Mouse (Mus musculus) frontal cortex, postnatal 14 days (tissue): Measurements from ENCODE around the gene Fam229a.
"Not testable (repeated sequence)": the region's sequence is repeated elsewhere in the genome, so short reads cannot be mapped to it uniquely, and the experiment has no call there.

Experiments
- DNase-seq, 2 experiments: peaks; one replicate each; pipeline ENCODE4 v3.0.0; 2022; ENCODE audit warnings: low spot score in 2 of 2

Gene Fam229a

GRCm38 (mm10) chr4:129518519-129518918, 27.5 kb downstream of the Fam229a start:
- DNase-seq, result no peak

DNA sequence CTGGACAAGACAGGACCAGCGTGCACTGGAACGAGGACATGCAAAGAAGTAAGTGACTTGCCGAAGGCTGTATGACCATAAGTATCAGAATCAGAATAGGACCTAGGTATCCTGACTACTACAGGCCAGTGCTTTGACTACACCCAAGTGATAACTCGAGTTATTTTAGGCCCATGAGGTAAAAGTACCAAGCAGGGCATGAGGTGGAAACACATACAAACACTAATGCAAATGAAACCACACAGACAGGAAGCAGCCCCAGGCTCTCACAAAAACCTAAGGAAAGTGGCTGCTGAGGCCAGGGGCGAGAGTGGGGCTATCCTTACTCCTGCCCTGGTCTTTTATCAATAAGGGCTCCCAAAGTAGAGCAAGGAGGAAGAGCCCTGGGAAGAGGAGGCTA, 34.3 kb downstream of the Fam229a start:
- DNase-seq, result no peak

- DNase-seq, result no peak
Measured at GRCm38 (mm10) chr4:129525889-129526288, 34.9 kb downstream of the Fam229a start.

DNA sequence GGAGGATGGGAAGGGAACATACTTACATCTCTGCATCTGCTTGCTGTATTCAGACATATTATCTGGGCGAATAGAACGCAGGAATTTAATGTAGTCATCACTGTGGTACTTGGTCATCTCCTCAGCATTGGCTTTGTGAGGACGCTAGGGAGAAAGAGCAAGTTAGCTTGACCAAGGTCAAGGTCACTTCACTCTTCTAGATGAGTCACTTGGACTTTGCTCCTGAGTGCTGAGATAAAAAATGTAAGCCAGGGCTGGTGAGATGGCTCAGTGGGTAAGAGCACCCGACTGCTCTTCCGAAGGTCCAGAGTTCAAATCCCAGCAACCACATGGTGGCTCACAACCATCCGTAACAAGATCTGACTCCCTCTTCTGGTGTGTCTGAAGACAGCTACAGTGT, 37.9 kb downstream of the Fam229a start:
- DNase-seq, result not testable (repeated sequence)

GRCm38 (mm10) chr4:129540012-129540411, 49.0 kb downstream of the Fam229a start:
- no peak for DNase-seq
